Mouse (Mus musculus) skeletal muscle tissue, adult 2 months (tissue): Measurements from ENCODE around the gene Cyp2e1.
"Not testable (repeated sequence)": the region's sequence is repeated elsewhere in the genome, so short reads cannot be mapped to it uniquely, and the experiment has no call there.

Source experiments
- DNase-seq: peaks from one replicate; pipeline ENCODE4 v3.0.0-alpha.2; 2012; ENCODE audit warnings: low read depth, low spot score

The Cyp2e1 gene

GRCm38 (mm10) chr7:140763447-140764020 is at the start of gene Cyp2e1:
Gene Cyp2e1, plus strand, starts transcription at chr7:140763739.
- peak; percentile 7 for DNase-seq

- DNase-seq, result no peak
Measured at GRCm38 (mm10) chr7:140717155-140718055, 46.1 kb upstream of the Cyp2e1 start.

- no peak for DNase-seq
Measured at GRCm38 (mm10) chr7:140721095-140721494, 42.4 kb upstream of the Cyp2e1 start.

GRCm38 (mm10) chr7:140725558-140725957 is 38.0 kb upstream of the Cyp2e1 start:
- DNase-seq, result no peak

GRCm38 (mm10) chr7:140733162-140733561 is 30.4 kb upstream of the Cyp2e1 start:
- no peak for DNase-seq

GRCm38 (mm10) chr7:140747402-140747801 is 16.1 kb upstream of the Cyp2e1 start:
- no peak for DNase-seq

- no peak for DNase-seq
Measured at GRCm38 (mm10) chr7:140748116-140748826, 15.3 kb upstream of the Cyp2e1 start.

GRCm38 (mm10) chr7:140748827-140749160 is 14.7 kb upstream of the Cyp2e1 start:
- DNase-seq, result no peak

GRCm38 (mm10) chr7:140754556-140754955 is 9.0 kb upstream of the Cyp2e1 start:
- no peak for DNase-seq

- DNase-seq, result no peak
Measured at GRCm38 (mm10) chr7:140756151-140756854, 7.2 kb upstream of the Cyp2e1 start.

- DNase-seq, result no peak
Measured at GRCm38 (mm10) chr7:140760647-140761046, 2.9 kb upstream of the Cyp2e1 start.

GRCm38 (mm10) chr7:140765391-140765790 is 1.9 kb downstream of the Cyp2e1 start:
- DNase-seq, result not testable (repeated sequence)

GRCm38 (mm10) chr7:140765888-140766739 is 2.6 kb downstream of the Cyp2e1 start:
- DNase-seq, result no peak

- no peak for DNase-seq
Measured at GRCm38 (mm10) chr7:140780548-140780947, 17.0 kb downstream of the Cyp2e1 start.

GRCm38 (mm10) chr7:140787406-140788052 is 24.0 kb downstream of the Cyp2e1 start, which contains the start of gene Syce1:
Gene Syce1, minus strand, starts transcription at chr7:140787852.
- no peak for DNase-seq

GRCm38 (mm10) chr7:140788053-140788435 is 24.5 kb downstream of the Cyp2e1 start:
- no peak for DNase-seq

- no peak for DNase-seq
Measured at GRCm38 (mm10) chr7:140793541-140793940, 30.0 kb downstream of the Cyp2e1 start.

GRCm38 (mm10) chr7:140797619-140798018 is 34.1 kb downstream of the Cyp2e1 start:
- no peak for DNase-seq

GRCm38 (mm10) chr7:140798212-140798611 is 34.7 kb downstream of the Cyp2e1 start:
- no peak for DNase-seq

- no peak for DNase-seq
Measured at GRCm38 (mm10) chr7:140802629-140803028, 39.1 kb downstream of the Cyp2e1 start.
